Mouse (Mus musculus) macrophage (primary cell): ENCODE measurements around the gene Qrich2. TPM values are rescaled to one million over a fixed set of nuclear protein-coding genes. Genes with fewer than 3 reads are reported as not detected.
A peak's percentile ranks its signal among the peaks of the same experiment; 100 is the strongest.
"Not testable (repeated sequence)": the region's sequence is repeated elsewhere in the genome, so short reads cannot be mapped to it uniquely, and the experiment has no call there.

Experiments
- H3K27ac ChIP-seq: fragments of 350-480 bp; formaldehyde crosslinking; 2 replicates; pipeline ENCODE4 v1.9.0; 2021
- H3K36me3 ChIP-seq: fragments of 350-480 bp; formaldehyde crosslinking; 2 replicates; pipeline ENCODE4 v1.9.0; 2021; ENCODE audit errors: inconsistent target
- H3K4me3 ChIP-seq: fragments of 350-480 bp; formaldehyde crosslinking; 2 replicates; pipeline ENCODE4 v1.9.0; 2021; ENCODE audit errors: inconsistent target
- H3K79me2 ChIP-seq: fragments of 350-480 bp; formaldehyde crosslinking; 2 replicates; pipeline ENCODE4 v1.9.0; 2021; ENCODE audit errors: inconsistent target
- WGBS: methylation state at CpG from one replicate; pipeline ENCODE4 v1.1.7; 2026; ENCODE audit warnings: inconsistent platforms; ENCODE audit not compliant: missing documents; 5-methylcytosine and 5-hydroxymethylcytosine counted together
- polyA plus RNA-seq: library from polyadenylated mRNA; stranded (reverse); fragments of 250-400 nt; gene quantifications from 3 replicates; pipeline ENCODE4 v1.2.4, GENCODE M21; 2018; ENCODE audit warnings: inconsistent platforms

Gene Qrich2
- polyA plus RNA-seq, 1 experiment from 2014 or later = not detected

GRCm38 (mm10) chr11:116494474-116495174 lies 28.6 kb upstream of the Qrich2 start:
- no peak overlapping the region for H3K27ac ChIP-seq
- H3K79me2 ChIP-seq = peaks cover under 1% of the 10 kb centered on the region; the same call in 1 of the 2 replicates
- H3K4me3 ChIP-seq = no peak overlapping the region
- H3K36me3 ChIP-seq = no peaks in the 10 kb centered on the region
- WGBS = 82% methylated on average over 13 of the region's 13 CpGs

GRCm38 (mm10) chr11:116493795-116494252 lies 27.8 kb upstream of the Qrich2 start, which contains the start of gene Prpsap1:
Prpsap1 (minus strand) TSS chr11:116494202.
- 33% methylated on average over 4 of the region's 4 CpGs for WGBS
- Histone ChIP-seq H3K79me2 (peaks cover 9% of the 10 kb centered on the region; the same call in 1 of the 2 replicates), H3K27ac (no peak within 1 kb of the TSS), H3K36me3 (no peaks in the 10 kb centered on the region), H3K4me3 (no peak within 1 kb of the TSS)

- Histone ChIP-seq H3K36me3 (no peaks in the 10 kb centered on the region), H3K4me3 (no peak overlapping the region), H3K79me2 (peaks cover 15% of the 10 kb centered on the region; the same call in 1 of the 2 replicates), H3K27ac (no peak overlapping the region)
- WGBS = 75% methylated on average over 4 of the region's 5 CpGs
These were observed 27.1 kb upstream of the Qrich2 start for GRCm38 (mm10) chr11:116493191-116493590.

GRCm38 (mm10) chr11:116492507-116492906 lies 26.5 kb upstream of the Qrich2 start:
- H3K27ac ChIP-seq, H3K4me3 ChIP-seq, H3K36me3 ChIP-seq: not testable (repeated sequence)
- H3K79me2 ChIP-seq = peaks cover 21% of the 10 kb centered on the region; the same call in 1 of the 2 replicates
- WGBS = no CpG with 5 or more reads among the region's 1 CpGs

GRCm38 (mm10) chr11:116491338-116491737 lies 25.3 kb upstream of the Qrich2 start:
- Histone ChIP-seq H3K36me3 (peaks cover 5% of the 10 kb centered on the region; the same call in 1 of the 2 replicates), H3K79me2 (peaks cover 21% of the 10 kb centered on the region; the same call in 1 of the 2 replicates), H3K4me3 (no peak overlapping the region), H3K27ac (no peak overlapping the region)
- 76% methylated on average over 6 of the region's 6 CpGs for WGBS

GRCm38 (mm10) chr11:116490232-116491107 lies 24.4 kb upstream of the Qrich2 start:
- peaks cover 14% of the 10 kb centered on the region for H3K36me3 ChIP-seq
- H3K27ac ChIP-seq = peak overlapping the region; percentile 77
- WGBS = 1% methylated on average over 61 of the region's 62 CpGs
- peak overlapping the region; percentile 45 for H3K4me3 ChIP-seq
- peaks cover 21% of the 10 kb centered on the region; the same call in 1 of the 2 replicates for H3K79me2 ChIP-seq

GRCm38 (mm10) chr11:116489771-116490231 lies 23.8 kb upstream of the Qrich2 start:
- WGBS = under 1% methylated on average over 37 of the region's 39 CpGs
- Histone ChIP-seq H3K79me2 (peaks cover 21% of the 10 kb centered on the region; the same call in 1 of the 2 replicates), H3K27ac (peak overlapping the region; percentile 19; the same call in 1 of the 2 replicates), H3K36me3 (peaks cover 21% of the 10 kb centered on the region), H3K4me3 (peak overlapping the region; percentile 80)

- 75% methylated on average over 14 of the region's 14 CpGs for WGBS
- no peak overlapping the region for H3K27ac ChIP-seq
These were observed 22.8 kb upstream of the Qrich2 start for GRCm38 (mm10) chr11:116488693-116489375.

GRCm38 (mm10) chr11:116488207-116488606 lies 22.2 kb upstream of the Qrich2 start:
- no peak overlapping the region for H3K4me3 ChIP-seq
- H3K36me3 ChIP-seq = peaks cover 34% of the 10 kb centered on the region
- no peak overlapping the region for H3K27ac ChIP-seq
- H3K79me2 ChIP-seq = peaks cover 21% of the 10 kb centered on the region; the same call in 1 of the 2 replicates

More at GRCm38 (mm10) chr11:116488693-116489375, 22.8 kb upstream of the Qrich2 start:
- Histone ChIP-seq H3K79me2 (peaks cover 21% of the 10 kb centered on the region; the same call in 1 of the 2 replicates), H3K36me3 (peaks cover 28% of the 10 kb centered on the region), H3K4me3 (peak overlapping the region; percentile 80)

GRCm38 (mm10) chr11:116484261-116484660 lies 18.2 kb upstream of the Qrich2 start:
- H3K36me3 ChIP-seq = peaks cover 70% of the 10 kb centered on the region
- H3K27ac ChIP-seq = no peak overlapping the region
- no peak overlapping the region for H3K4me3 ChIP-seq
- H3K79me2 ChIP-seq = peaks cover 16% of the 10 kb centered on the region; the same call in 1 of the 2 replicates
- WGBS = 96% methylated on average over 8 of the region's 8 CpGs

GRCm38 (mm10) chr11:116481776-116482175 lies 15.7 kb upstream of the Qrich2 start:
- H3K4me3 ChIP-seq = no peak overlapping the region
- peaks cover 92% of the 10 kb centered on the region for H3K36me3 ChIP-seq
- H3K27ac ChIP-seq = no peak overlapping the region
- WGBS = 97% methylated on average over 6 of the region's 7 CpGs
- no peaks in the 10 kb centered on the region for H3K79me2 ChIP-seq

GRCm38 (mm10) chr11:116480975-116481374 lies 14.9 kb upstream of the Qrich2 start:
- Histone ChIP-seq H3K4me3 (no peak overlapping the region), H3K79me2 (no peaks in the 10 kb centered on the region), H3K36me3 (peaks cover 94% of the 10 kb centered on the region), H3K27ac (no peak overlapping the region)
- 95% methylated on average over 8 of the region's 8 CpGs for WGBS

GRCm38 (mm10) chr11:116479832-116480231 lies 13.8 kb upstream of the Qrich2 start:
- 89% methylated on average over 8 of the region's 8 CpGs for WGBS
- Histone ChIP-seq H3K79me2 (no peaks in the 10 kb centered on the region), H3K36me3 (peaks cover 94% of the 10 kb centered on the region), H3K27ac (no peak overlapping the region), H3K4me3 (no peak overlapping the region)

- 92% methylated on average over 7 of the region's 7 CpGs for WGBS
- Histone ChIP-seq H3K4me3 (no peak overlapping the region), H3K36me3 (peaks cover 93% of the 10 kb centered on the region), H3K79me2 (no peaks in the 10 kb centered on the region), H3K27ac (no peak overlapping the region)
These were observed 12.9 kb upstream of the Qrich2 start for GRCm38 (mm10) chr11:116478978-116479377.
